Mouse (Mus musculus): ENCODE data around the gene Vmn2r20. TPM values are rescaled to one million over a fixed set of nuclear protein-coding genes. Genes with fewer than 3 reads are reported as not detected.

Vmn2r20 gene
- not detected in 2 replicates for polyA plus RNA-seq (2012; rRNA removed)

GRCm38 (mm10) chr6:123418016-123418415 lies at the start of gene Vmn2r20:
TSS of gene Vmn2r20 (minus strand) at chr6:123418116.

Other genes with a start within 250 kb of the Vmn2r20 start
- 0.37 and 0.50 TPM in 2 replicates for gene Clec4b2, start 245.2 kb downstream of the Vmn2r20 start, polyA plus RNA-seq (2012; rRNA removed)
- gene Clec4n, start 188.3 kb downstream of the Vmn2r20 start, polyA plus RNA-seq (2012; rRNA removed): 11.4 and 15.2 TPM in 2 replicates
- 2.5 and 2.6 TPM in 2 replicates for gene Clec4d, start 156.0 kb downstream of the Vmn2r20 start, polyA plus RNA-seq (2012; rRNA removed)
- 1.1 and 1.2 TPM in 2 replicates for gene Clec4e, start 128.2 kb downstream of the Vmn2r20 start, polyA plus RNA-seq (2012; rRNA removed)
- gene Vmn2r19, start 109.8 kb downstream of the Vmn2r20 start, polyA plus RNA-seq (2012; rRNA removed): not detected in 2 replicates
- not detected in 2 replicates for gene Vmn2r21, start 115.3 kb upstream of the Vmn2r20 start, polyA plus RNA-seq (2012; rRNA removed)
- gene Vmn2r22, start 232.6 kb upstream of the Vmn2r20 start, polyA plus RNA-seq (2012; rRNA removed): not detected in 2 replicates

Measured in liver, embryonic 18 days (tissue).